Mouse (Mus musculus) embryonic facial prominence, embryonic 12.5 days (tissue): ENCODE data around the gene Tax1bp3. TPM values are rescaled to one million over a fixed set of nuclear protein-coding genes. Genes with fewer than 3 reads are reported as not detected.

Source experiments
- polyA plus RNA-seq: library from polyadenylated mRNA; unstranded; fragments of >200 nt; fragmentation: Nextera tagmentation; extraction: Ambion mirVana; gene quantifications from 2 replicates; pipeline ENCODE4 v1.2.1, GENCODE M21; 2016

The Tax1bp3 gene
- polyA plus RNA-seq, 1 experiment from 2014 or later = 206 TPM

Other genes with a start within 250 kb of the Tax1bp3 start
- gene Atp2a3, start 215.9 kb upstream of the Tax1bp3 start, polyA plus RNA-seq = 1.3 and 2.3 TPM in 2 replicates
- gene P2rx1, start 178.0 kb upstream of the Tax1bp3 start, polyA plus RNA-seq = 0.98 and 1.0 TPM in 2 replicates
- 10.6 and 11.0 TPM in 2 replicates for gene Camkk1, start 158.1 kb upstream of the Tax1bp3 start, polyA plus RNA-seq
- gene Ncbp3, start 129.3 kb upstream of the Tax1bp3 start, polyA plus RNA-seq = 14.2 and 14.9 TPM in 2 replicates
- gene Itgae, start 86.5 kb upstream of the Tax1bp3 start, polyA plus RNA-seq = 0.50 and 0.51 TPM in 2 replicates
- gene Haspin, start 38.8 kb upstream of the Tax1bp3 start, polyA plus RNA-seq = 18.2 and 18.4 TPM in 2 replicates
- 0.42 and 0.60 TPM in 2 replicates for gene P2rx5, start 16.7 kb upstream of the Tax1bp3 start, polyA plus RNA-seq
- gene Emc6, start within 50 bp of the Tax1bp3 start, polyA plus RNA-seq = 99.7 and 104 TPM in 2 replicates
- 24.5 and 26.5 TPM in 2 replicates for gene Ctns, start 22.0 kb downstream of the Tax1bp3 start, polyA plus RNA-seq
- gene Shpk, start 22.4 kb downstream of the Tax1bp3 start, polyA plus RNA-seq = 2.0 and 2.1 TPM in 2 replicates
- 0.19 and 0.27 TPM in 2 replicates for gene Trpv1, start 57.2 kb downstream of the Tax1bp3 start, polyA plus RNA-seq
- gene Trpv3, start 90.3 kb downstream of the Tax1bp3 start, polyA plus RNA-seq = 0.08 and 0.12 TPM in 2 replicates
- gene Aspa, start 152.5 kb downstream of the Tax1bp3 start, polyA plus RNA-seq = 0.37 and 0.60 TPM in 2 replicates
- gene Gm49340, start 152.7 kb downstream of the Tax1bp3 start, polyA plus RNA-seq = not detected in 2 replicates
- not detected in 2 replicates for gene Spata22, start 152.7 kb downstream of the Tax1bp3 start, polyA plus RNA-seq
- not detected in 2 replicates for gene Olfr20, start 173.7 kb downstream of the Tax1bp3 start, polyA plus RNA-seq
- gene Olfr376, start 194.2 kb downstream of the Tax1bp3 start, polyA plus RNA-seq = not detected in 2 replicates
- gene Olfr1, start 222.5 kb downstream of the Tax1bp3 start, polyA plus RNA-seq = not detected in 2 replicates